Mouse (Mus musculus): Measurements from ENCODE around the gene Sag. TPM values are rescaled to one million over a fixed set of nuclear protein-coding genes. Genes with fewer than 3 reads are reported as not detected.
"Not testable (repeated sequence)": the region's sequence is repeated elsewhere in the genome, so short reads cannot be mapped to it uniquely, and the experiment has no call there.

Sag gene
- polyA plus RNA-seq, 1 experiment from 2014 or later = 0.82 TPM

GRCm38 (mm10) chr1:87824420-87824995 lies 21.0 kb downstream of the Sag start:
- 77% methylated on average over 10 of the region's 10 CpGs for WGBS

GRCm38 (mm10) chr1:87825281-87825680 lies 21.8 kb downstream of the Sag start:
- H3K9ac ChIP-seq = no peak overlapping the region
- peaks cover 14% of the 10 kb centered on the region for H3K4me1 ChIP-seq
- no peaks in the 10 kb centered on the region for H3K36me3 ChIP-seq
- no peaks in the 10 kb centered on the region for H3K9me3 ChIP-seq
- no peaks in the 10 kb centered on the region for H3K27me3 ChIP-seq (replicated peaks)
- ATAC-seq (ENCODE audit: extremely low read depth, insufficient number of reproducible peaks, low FRiP score, low TSS enrichment) = no peak
- no peak overlapping the region for H3K4me2 ChIP-seq
- no peak overlapping the region for H3K4me3 ChIP-seq
- H3K27ac ChIP-seq (replicated peaks) = no peak overlapping the region
- 81% methylated on average over 5 of the region's 5 CpGs for WGBS

More at GRCm38 (mm10) chr1:87824420-87824995, 21.0 kb downstream of the Sag start:
- H3K36me3 ChIP-seq = no peaks in the 10 kb centered on the region
- ATAC-seq (ENCODE audit: extremely low read depth, insufficient number of reproducible peaks, low FRiP score, low TSS enrichment) = no peak
- peaks cover 9% of the 10 kb centered on the region for H3K4me1 ChIP-seq
- no peak overlapping the region for H3K27ac ChIP-seq (replicated peaks)
- no peak overlapping the region for H3K4me3 ChIP-seq
- no peak overlapping the region for H3K4me2 ChIP-seq
- H3K9me3 ChIP-seq = no peaks in the 10 kb centered on the region
- no peaks in the 10 kb centered on the region for H3K27me3 ChIP-seq (replicated peaks)
- H3K9ac ChIP-seq = no peak overlapping the region

- Histone ChIP-seq H3K9me3 (no peaks in the 10 kb centered on the region), H3K4me3 (no peak overlapping the region), H3K9ac (no peak overlapping the region), H3K36me3 (no peaks in the 10 kb centered on the region), H3K4me1 (peaks cover 14% of the 10 kb centered on the region), H3K4me2 (no peak overlapping the region), H3K27me3 (replicated peaks) (no peaks in the 10 kb centered on the region), H3K27ac (replicated peaks) (no peak overlapping the region)
- 79% methylated on average over 6 of the region's 6 CpGs for WGBS
- no peak for ATAC-seq (ENCODE audit: extremely low read depth, insufficient number of reproducible peaks, low FRiP score, low TSS enrichment)
Measured at GRCm38 (mm10) chr1:87825991-87826390, 22.5 kb downstream of the Sag start.

GRCm38 (mm10) chr1:87826474-87826873 lies 23.0 kb downstream of the Sag start:
- Histone ChIP-seq H3K4me1 (peaks cover 14% of the 10 kb centered on the region), H3K9me3 (no peaks in the 10 kb centered on the region), H3K27ac (replicated peaks) (no peak overlapping the region), H3K36me3 (no peaks in the 10 kb centered on the region), H3K27me3 (replicated peaks) (no peaks in the 10 kb centered on the region), H3K4me3 (no peak overlapping the region), H3K9ac (no peak overlapping the region), H3K4me2 (no peak overlapping the region)
- WGBS = 63% methylated on average over 2 of the region's 2 CpGs
- no peak for ATAC-seq (ENCODE audit: extremely low read depth, insufficient number of reproducible peaks, low FRiP score, low TSS enrichment)

- not testable (repeated sequence) for H3K9ac ChIP-seq; H3K4me2 ChIP-seq; H3K27ac ChIP-seq (replicated peaks); H3K9me3 ChIP-seq; H3K27me3 ChIP-seq (replicated peaks); ATAC-seq (ENCODE audit: extremely low read depth, insufficient number of reproducible peaks, low FRiP score, low TSS enrichment); H3K36me3 ChIP-seq; H3K4me3 ChIP-seq
- WGBS = 77% methylated on average over 1 of the region's 1 CpGs
- H3K4me1 ChIP-seq = peaks cover 14% of the 10 kb centered on the region
Measured at GRCm38 (mm10) chr1:87827476-87827875, 24.0 kb downstream of the Sag start.

GRCm38 (mm10) chr1:87828185-87828584 lies 24.7 kb downstream of the Sag start:
- Histone ChIP-seq H3K4me3 (no peak overlapping the region), H3K27me3 (replicated peaks) (no peaks in the 10 kb centered on the region), H3K4me1 (peaks cover 14% of the 10 kb centered on the region), H3K9me3 (no peaks in the 10 kb centered on the region), H3K27ac (replicated peaks) (no peak overlapping the region), H3K4me2 (no peak overlapping the region), H3K36me3 (no peaks in the 10 kb centered on the region), H3K9ac (no peak overlapping the region)
- no peak for ATAC-seq (ENCODE audit: extremely low read depth, insufficient number of reproducible peaks, low FRiP score, low TSS enrichment)
- WGBS = 57% methylated on average over 9 of the region's 9 CpGs

GRCm38 (mm10) chr1:87828926-87829580 lies 25.6 kb downstream of the Sag start:
- Histone ChIP-seq H3K9me3 (no peaks in the 10 kb centered on the region), H3K9ac (no peak overlapping the region), H3K4me3 (no peak overlapping the region), H3K4me1 (peaks cover 14% of the 10 kb centered on the region), H3K36me3 (no peaks in the 10 kb centered on the region), H3K4me2 (no peak overlapping the region), H3K27me3 (replicated peaks) (no peaks in the 10 kb centered on the region), H3K27ac (replicated peaks) (no peak overlapping the region)
- 46% methylated on average over 7 of the region's 7 CpGs for WGBS
- ATAC-seq (ENCODE audit: extremely low read depth, insufficient number of reproducible peaks, low FRiP score, low TSS enrichment) = no peak

- no peaks in the 10 kb centered on the region for H3K27me3 ChIP-seq (replicated peaks)
- H3K4me1 ChIP-seq = peaks cover 14% of the 10 kb centered on the region
- H3K36me3 ChIP-seq = no peaks in the 10 kb centered on the region
- H3K4me3 ChIP-seq = no peak overlapping the region
- no peak for ATAC-seq (ENCODE audit: extremely low read depth, insufficient number of reproducible peaks, low FRiP score, low TSS enrichment)
- H3K9ac ChIP-seq = no peak overlapping the region
- 0 out of 2 replicates have a peak overlapping the region, but pooled peaks have one; percentile 6 for H3K27ac ChIP-seq (replicated peaks)
- 50% methylated on average over 6 of the region's 6 CpGs for WGBS
- H3K9me3 ChIP-seq = no peaks in the 10 kb centered on the region
- H3K4me2 ChIP-seq = no peak overlapping the region
Measured at GRCm38 (mm10) chr1:87829621-87830211, 26.2 kb downstream of the Sag start.

- H3K27me3 ChIP-seq (replicated peaks) = no peaks in the 10 kb centered on the region
- WGBS = 70% methylated on average over 1 of the region's 1 CpGs
Measured at GRCm38 (mm10) chr1:87836453-87836852, 33.0 kb downstream of the Sag start.

GRCm38 (mm10) chr1:87837018-87837417 lies 33.5 kb downstream of the Sag start:
- H3K27ac ChIP-seq (replicated peaks) = no peak overlapping the region
- ATAC-seq (ENCODE audit: extremely low read depth, insufficient number of reproducible peaks, low FRiP score, low TSS enrichment) = no peak
- no peak overlapping the region for H3K4me2 ChIP-seq

More at GRCm38 (mm10) chr1:87836453-87836852, 33.0 kb downstream of the Sag start:
- ATAC-seq (ENCODE audit: extremely low read depth, insufficient number of reproducible peaks, low FRiP score, low TSS enrichment) = no peak
- Histone ChIP-seq H3K27ac (replicated peaks) (no peak overlapping the region), H3K9ac (no peak overlapping the region), H3K9me3 (no peaks in the 10 kb centered on the region), H3K36me3 (no peaks in the 10 kb centered on the region), H3K4me3 (no peak overlapping the region), H3K4me2 (no peak overlapping the region), H3K4me1 (no peaks in the 10 kb centered on the region)

GRCm38 (mm10) chr1:87840411-87841208 lies 37.1 kb downstream of the Sag start:
- Histone ChIP-seq H3K4me2 (no peak overlapping the region), H3K9me3 (no peaks in the 10 kb centered on the region), H3K27ac (replicated peaks) (no peak overlapping the region), H3K4me3 (no peak overlapping the region), H3K27me3 (replicated peaks) (no peaks in the 10 kb centered on the region), H3K4me1 (no peaks in the 10 kb centered on the region), H3K9ac (no peak overlapping the region), H3K36me3 (no peaks in the 10 kb centered on the region)
- WGBS = 68% methylated on average over 11 of the region's 11 CpGs
- no peak for ATAC-seq (ENCODE audit: extremely low read depth, insufficient number of reproducible peaks, low FRiP score, low TSS enrichment)

More at GRCm38 (mm10) chr1:87837018-87837417, 33.5 kb downstream of the Sag start:
- no peaks in the 10 kb centered on the region for H3K4me1 ChIP-seq
- 39% methylated on average over 5 of the region's 5 CpGs for WGBS
- H3K4me3 ChIP-seq = no peak overlapping the region
- no peaks in the 10 kb centered on the region for H3K36me3 ChIP-seq
- no peaks in the 10 kb centered on the region for H3K9me3 ChIP-seq
- H3K9ac ChIP-seq = 0 out of 2 replicates have a peak overlapping the region, but pooled peaks have one; percentile 14
- H3K27me3 ChIP-seq (replicated peaks) = no peaks in the 10 kb centered on the region

Data from heart, embryonic 13.5 days (tissue).